Mouse (Mus musculus): ENCODE results near the gene Zfp770.
A peak's percentile ranks its signal among the peaks of the same experiment; 100 is the strongest.
"Not testable (repeated sequence)": the region's sequence is repeated elsewhere in the genome, so short reads cannot be mapped to it uniquely, and the experiment has no call there.

The Zfp770 gene

DNA sequence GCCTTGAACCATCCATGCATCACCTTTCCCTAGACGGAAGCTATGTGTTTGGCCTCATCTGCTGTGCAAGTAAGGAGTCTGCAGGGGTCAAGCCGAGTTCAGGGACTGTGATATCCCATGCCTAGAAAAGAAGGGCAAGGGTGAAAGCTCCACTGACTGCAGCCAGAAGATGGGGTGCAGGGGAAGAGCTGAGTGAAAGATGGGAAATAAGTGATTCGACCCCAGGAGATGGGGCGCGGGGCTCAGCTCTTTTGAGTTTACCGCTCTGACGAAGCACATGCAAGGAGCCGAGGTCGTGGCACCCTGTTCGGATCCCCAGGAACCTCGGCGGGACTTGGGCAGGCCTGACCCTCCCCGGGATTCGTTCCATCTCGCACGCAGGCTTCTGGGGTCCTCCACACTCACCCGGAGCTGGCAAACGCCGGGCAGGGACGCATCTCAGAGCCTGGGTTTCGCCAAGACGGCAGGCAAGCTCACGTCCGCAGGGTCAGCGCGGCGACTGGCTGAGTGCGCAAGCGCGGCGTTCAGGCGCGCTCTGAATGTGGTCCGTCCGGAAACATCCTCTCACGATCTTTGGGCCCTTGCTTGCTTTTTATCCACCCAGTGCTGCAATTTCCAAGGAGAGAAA, at the start of gene Zfp770:
Zfp770 (minus strand) TSS at position 538 of the 628 bp plus-strand sequence.
- DNase-seq: peak; percentile 86

DNA sequence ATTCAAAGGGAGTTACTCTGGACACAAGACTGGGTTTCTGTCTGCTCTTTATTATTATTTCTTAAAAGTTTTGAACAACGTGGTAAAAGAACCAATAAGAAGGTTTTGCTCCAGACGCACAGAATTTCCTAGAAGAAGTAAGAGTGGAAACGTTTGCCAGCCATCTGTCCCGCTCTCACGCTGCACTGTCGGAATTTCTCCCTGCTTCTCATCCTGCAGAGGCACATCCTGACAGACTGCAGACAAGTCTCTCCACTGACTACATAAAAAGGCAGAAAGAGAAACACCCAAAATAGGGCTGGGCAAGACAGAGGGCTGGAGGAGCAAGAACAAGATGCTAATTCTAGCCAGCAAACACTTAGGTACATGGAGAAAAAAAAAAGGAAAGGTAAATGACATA, 48.2 kb upstream of the Zfp770 start:
- DNase-seq: peak; percentile 5

GRCm38 (mm10) chr2:114237639-114238038, 36.4 kb upstream of the Zfp770 start:
- DNase-seq: no peak

DNA sequence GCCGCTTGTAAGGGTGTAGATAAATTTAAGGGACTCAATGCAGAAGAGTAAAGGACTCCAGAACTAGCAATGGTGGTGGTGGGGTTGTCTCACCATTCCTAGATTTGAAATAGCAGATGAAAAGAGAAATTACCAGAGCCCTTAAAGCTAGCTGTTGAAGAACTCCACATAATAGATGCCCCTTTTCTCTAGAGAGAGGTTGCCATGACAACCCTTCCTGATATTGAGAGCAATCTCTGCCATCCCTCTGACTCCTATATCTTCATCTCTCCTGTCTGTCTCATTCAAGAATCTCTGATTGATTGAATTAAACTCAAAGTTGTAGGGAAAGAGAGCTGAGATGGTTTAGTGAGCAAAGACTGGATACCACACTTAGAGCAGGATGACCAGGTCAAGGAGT, 35.3 kb upstream of the Zfp770 start:
- no peak for DNase-seq

GRCm38 (mm10) chr2:114235584-114235983, 34.3 kb upstream of the Zfp770 start:
- no peak for DNase-seq

DNA sequence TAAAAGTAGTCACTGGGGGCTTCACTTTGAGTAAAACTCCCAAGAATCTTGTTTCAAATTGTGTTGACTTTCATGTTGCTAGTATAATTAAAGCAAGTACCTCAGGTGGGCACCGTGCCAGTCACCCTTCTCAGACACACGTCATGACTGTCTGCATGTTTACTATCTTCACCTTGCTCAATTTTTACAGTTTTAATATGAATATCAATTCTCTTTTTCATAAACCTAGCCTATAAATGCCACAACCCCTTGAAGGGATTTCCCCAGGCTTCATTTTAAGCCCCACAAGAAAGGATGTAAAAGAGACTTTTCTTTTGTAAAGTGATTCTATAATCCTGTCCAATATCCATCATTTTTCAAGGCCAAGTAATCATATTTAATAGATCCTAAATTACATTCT, 30.0 kb upstream of the Zfp770 start:
- DNase-seq: no peak

DNA sequence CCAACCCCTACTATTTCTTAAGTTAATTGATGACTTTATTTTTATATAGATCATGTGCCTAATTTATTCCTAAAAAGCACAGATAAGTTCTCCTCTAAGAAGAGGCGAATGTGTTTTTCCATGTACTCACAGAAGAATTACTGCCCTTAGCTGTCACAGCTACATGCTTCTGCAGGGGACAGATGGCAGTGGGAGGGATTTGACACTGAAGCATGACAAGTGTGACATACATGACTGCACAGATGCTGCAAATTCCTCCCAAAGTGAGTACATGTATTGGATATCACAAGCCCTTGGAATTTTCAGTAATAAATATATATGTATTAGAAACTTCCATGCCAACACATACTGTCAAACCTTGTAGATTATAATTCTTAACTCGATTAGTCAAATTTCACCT, 27.4 kb upstream of the Zfp770 start:
- no peak for DNase-seq

DNA sequence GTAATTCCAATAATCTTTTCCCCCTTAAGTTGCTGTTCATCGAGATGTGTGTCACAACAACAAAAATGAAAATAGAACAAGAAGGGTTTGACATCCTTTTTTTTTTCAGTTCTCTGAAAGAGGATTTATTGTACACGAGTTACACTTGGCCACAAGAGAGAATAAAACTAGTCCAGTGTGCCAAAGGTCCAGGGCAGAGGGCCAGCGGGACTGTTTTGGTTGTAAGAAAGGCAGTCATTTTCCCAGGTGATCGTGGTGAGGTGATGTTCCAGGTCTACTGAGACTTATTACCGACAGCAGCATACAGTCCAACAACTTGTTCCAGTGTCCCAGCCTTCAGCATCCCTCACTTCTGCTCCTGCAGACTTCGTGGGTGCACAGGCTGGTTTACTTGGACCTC, 3.8 kb upstream of the Zfp770 start:
- DNase-seq: no peak

- DNase-seq: no peak
These were observed 305 bp upstream of the Zfp770 start for GRCm38 (mm10) chr2:114201574-114201973.

- DNase-seq: no peak
These were observed 4.8 kb downstream of the Zfp770 start for GRCm38 (mm10) chr2:114196421-114196820.

GRCm38 (mm10) chr2:114186924-114187323, 14.3 kb downstream of the Zfp770 start, which contains the start of gene Aqr:
Gene Aqr, minus strand, starts transcription at chr2:114187024.
- DNase-seq: not testable (repeated sequence)

GRCm38 (mm10) chr2:114177802-114178733, 23.2 kb downstream of the Zfp770 start:
- no peak for DNase-seq

GRCm38 (mm10) chr2:114174651-114175484, 26.4 kb downstream of the Zfp770 start:
- DNase-seq: peak; percentile 87

DNA sequence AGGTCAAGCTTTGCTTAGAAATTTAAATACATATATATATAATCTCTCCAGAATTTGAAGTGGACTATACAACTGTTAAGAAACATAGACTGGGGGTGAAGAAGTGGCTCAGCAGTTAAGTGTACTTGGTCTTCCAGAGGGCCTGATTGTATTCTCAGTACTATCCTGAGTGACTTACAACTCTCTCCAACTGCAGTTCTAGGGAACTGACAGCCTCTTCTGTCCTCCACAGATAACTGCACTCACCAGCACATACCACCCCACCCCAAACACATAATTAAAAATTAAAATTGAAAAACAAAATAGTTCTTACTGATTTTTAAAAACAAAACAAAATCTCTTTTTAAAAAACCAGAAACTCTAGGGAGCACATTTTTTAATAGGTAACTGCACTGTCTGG, 28.0 kb downstream of the Zfp770 start:
- no peak for DNase-seq

DNA sequence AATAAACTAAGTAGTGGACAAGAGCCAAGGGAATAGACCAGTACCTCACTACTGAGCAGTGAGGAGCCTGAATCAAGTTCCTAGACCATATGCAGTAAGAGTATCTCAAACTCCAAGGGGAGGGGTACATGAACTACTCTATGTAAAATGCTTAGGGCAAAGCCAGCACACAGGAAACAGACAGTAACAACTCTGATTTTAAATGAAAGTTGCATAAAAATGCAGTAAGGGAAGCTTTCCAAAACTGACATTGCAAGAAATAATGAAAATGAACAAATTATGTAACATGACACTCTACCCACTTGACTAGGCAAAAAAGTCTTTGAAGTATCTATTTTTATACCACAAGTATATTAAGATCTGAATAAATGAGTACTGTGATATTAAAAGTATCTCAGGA, 33.4 kb downstream of the Zfp770 start:
- no peak for DNase-seq

DNA sequence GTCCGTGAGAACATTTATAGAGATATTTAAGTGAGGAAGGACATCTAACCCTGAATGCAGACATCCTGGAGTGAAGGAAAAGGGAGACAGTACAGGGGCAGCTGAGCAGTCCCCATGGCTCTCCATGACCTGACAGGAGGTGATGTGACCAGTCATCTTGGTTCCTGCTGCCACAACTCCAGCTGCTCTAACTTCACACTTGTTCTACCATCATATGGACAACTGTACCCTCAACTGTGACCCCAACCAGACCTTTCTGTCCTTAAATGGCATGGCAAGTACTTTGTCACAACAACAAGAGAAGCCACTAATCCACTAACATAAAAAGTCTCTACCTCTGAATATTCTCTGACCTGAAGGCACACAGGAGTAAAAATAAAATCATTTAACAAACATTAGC, 39.3 kb downstream of the Zfp770 start:
- no peak for DNase-seq

GRCm38 (mm10) chr2:114157345-114157744, 43.9 kb downstream of the Zfp770 start:
- no peak for DNase-seq

GRCm38 (mm10) chr2:114156639-114157038, 44.6 kb downstream of the Zfp770 start:
- DNase-seq: no peak

DNA sequence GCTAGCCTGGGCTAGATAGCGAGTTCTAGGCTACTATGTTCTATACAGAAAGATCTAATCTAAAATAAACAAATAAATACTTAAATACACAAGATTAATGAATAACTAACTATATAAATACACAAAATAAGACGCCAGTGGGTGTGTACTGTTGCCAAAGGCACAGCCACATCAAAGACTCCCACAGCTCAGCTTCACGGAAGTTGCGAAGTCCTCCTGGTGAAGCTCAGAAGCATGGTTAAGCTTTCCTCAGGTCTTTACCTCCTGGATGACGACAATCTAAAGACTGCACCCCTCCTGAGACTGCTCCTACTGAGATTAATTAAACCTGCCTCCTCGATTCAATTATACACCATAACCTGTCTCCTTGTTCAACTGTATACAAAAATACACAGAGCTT, 48.0 kb downstream of the Zfp770 start:
- DNase-seq: no peak

GRCm38 (mm10) chr2:114146864-114147458, 54.3 kb downstream of the Zfp770 start:
- DNase-seq: no peak

DNA sequence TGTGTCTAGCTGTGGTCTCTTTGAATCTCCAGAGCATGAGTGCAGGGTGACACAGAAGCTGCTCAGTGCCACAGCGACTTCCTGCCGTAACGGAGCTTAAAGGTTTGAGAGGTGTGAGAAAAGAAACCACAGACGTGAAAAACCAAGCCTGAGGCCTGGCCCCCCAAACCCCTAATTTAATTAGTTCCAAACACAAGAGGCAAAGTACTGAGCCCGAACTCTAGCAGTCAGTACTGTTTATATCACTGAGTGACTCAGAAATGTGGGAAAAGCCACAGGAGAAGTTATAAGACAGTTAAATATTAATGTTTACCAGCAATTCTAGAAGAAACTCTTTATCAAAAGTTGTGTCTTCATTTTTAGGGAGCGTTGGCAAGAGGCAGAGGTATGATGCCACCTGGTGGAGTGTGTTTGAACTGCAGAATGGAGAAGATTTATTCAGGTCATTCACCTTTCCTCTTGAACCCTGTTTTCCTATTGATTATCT, 55.9 kb downstream of the Zfp770 start:
- peak; percentile 26 for DNase-seq

- DNase-seq: no peak
These were observed 56.4 kb downstream of the Zfp770 start for GRCm38 (mm10) chr2:114144915-114145314.

DNA sequence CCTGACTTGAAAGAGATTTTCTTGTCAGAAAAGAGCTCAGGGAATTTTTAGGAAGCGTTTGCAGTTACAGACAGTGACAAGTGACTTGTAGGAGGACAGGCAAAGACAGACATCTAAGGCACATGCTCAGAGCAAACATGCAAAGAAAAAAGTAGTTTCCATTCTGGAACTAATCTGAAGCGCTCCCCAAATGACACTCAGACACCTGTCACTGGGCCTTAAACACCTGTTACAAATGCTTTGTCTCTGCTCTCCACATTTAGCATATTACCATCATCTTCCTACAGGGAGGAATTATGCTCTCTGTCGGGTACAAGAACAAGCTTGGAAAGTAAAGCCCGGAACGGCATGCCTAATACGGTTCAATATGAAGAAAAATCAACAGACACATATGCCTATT, 57.4 kb downstream of the Zfp770 start:
- no peak for DNase-seq
